Mouse (Mus musculus) neural tube, embryonic 12.5 days (tissue): ENCODE measurements around the gene Psma7. TPM values are rescaled to one million over a fixed set of nuclear protein-coding genes. Genes with fewer than 3 reads are reported as not detected.

Experiments
- ATAC-seq: fragments of 200-750 bp; cut with Nextera tagmentation; 2 replicates; pipeline ENCODE4 v1.8.0; 2017; ENCODE audit warnings: low read depth, mild to moderate bottlenecking, moderate TSS enrichment, moderate library complexity; ENCODE audit not compliant: low FRiP score
- H3K27ac ChIP-seq: fragments of 300-500 bp; sonication (generic); 2 replicates; pipeline ENCODE4 v1.5.1; 2016
- H3K27me3 ChIP-seq: fragments of 300-500 bp; sonication (generic); replicated peaks from 2 replicates; pipeline ENCODE4 v1.6.1; 2016; ENCODE audit warnings: mild to moderate bottlenecking
- H3K36me3 ChIP-seq: fragments of 300-500 bp; sonication (generic); 2 replicates; pipeline ENCODE4 v1.6.1; 2016; ENCODE audit warnings: mild to moderate bottlenecking
- H3K4me1 ChIP-seq: fragments of 300-500 bp; sonication (generic); 2 replicates; pipeline ENCODE4 v1.6.1; 2016
- H3K4me2 ChIP-seq: fragments of 300-500 bp; sonication (generic); replicated peaks from 2 replicates; pipeline ENCODE4 v1.6.1; 2016; ENCODE audit warnings: mild to moderate bottlenecking
- H3K4me3 ChIP-seq: fragments of 300-500 bp; sonication (generic); 2 replicates; pipeline ENCODE4 v1.5.1; 2016
- H3K9ac ChIP-seq: fragments of 300-500 bp; sonication (generic); 2 replicates; pipeline ENCODE4 v1.6.1; 2016; ENCODE audit warnings: mild to moderate bottlenecking
- H3K9me3 ChIP-seq: fragments of 300-500 bp; sonication (generic); 2 replicates; pipeline ENCODE4 v1.6.1; 2016; ENCODE audit warnings: mild to moderate bottlenecking
- WGBS: fragments of 180-500 bp; shearing (Covaris S2); methylation state at CpG from one replicate; pipeline ENCODE4 v1.1.7; 2016; 5-methylcytosine and 5-hydroxymethylcytosine counted together
- polyA plus RNA-seq: library from polyadenylated mRNA; unstranded; fragments of >200 nt; fragmentation: Nextera tagmentation; extraction: Ambion mirVana; gene quantifications from 2 replicates; pipeline ENCODE4 v1.2.1, GENCODE M21; 2016

The Psma7 gene
- polyA plus RNA-seq, 1 experiment from 2014 or later: 702 TPM

GRCm38 (mm10) chr2:180018573-180018972 is 23.7 kb downstream of the Psma7 start:
- H3K27ac ChIP-seq: no peak overlapping the region
- H3K4me3 ChIP-seq: no peak overlapping the region
- no peaks in the 10 kb centered on the region for H3K9me3 ChIP-seq
- H3K27me3 ChIP-seq: peaks cover 30% of the 10 kb centered on the region
- WGBS: 73% methylated on average over 9 of the region's 9 CpGs
- no peak overlapping the region for H3K4me2 ChIP-seq
- H3K36me3 ChIP-seq: no peaks in the 10 kb centered on the region
- no peaks in the 10 kb centered on the region for H3K4me1 ChIP-seq
- no peak overlapping the region for H3K9ac ChIP-seq
- ATAC-seq: no peak

- Histone ChIP-seq H3K4me2 (no peak overlapping the region), H3K4me3 (no peak overlapping the region), H3K4me1 (no peaks in the 10 kb centered on the region), H3K9me3 (no peaks in the 10 kb centered on the region), H3K27ac (no peak overlapping the region), H3K27me3 (peaks cover 21% of the 10 kb centered on the region), H3K9ac (no peak overlapping the region), H3K36me3 (no peaks in the 10 kb centered on the region)
- ATAC-seq: no peak
- WGBS: 80% methylated on average over 4 of the region's 4 CpGs
Measured at GRCm38 (mm10) chr2:180017632-180018031, 24.6 kb downstream of the Psma7 start.

GRCm38 (mm10) chr2:180013686-180014085 is 28.5 kb downstream of the Psma7 start:
- ATAC-seq: no peak
- WGBS: 89% methylated on average over 7 of the region's 7 CpGs
- H3K4me2 ChIP-seq: no peak overlapping the region

GRCm38 (mm10) chr2:180011370-180011769 is 30.9 kb downstream of the Psma7 start:
- no peaks in the 10 kb centered on the region for H3K4me1 ChIP-seq
- no peaks in the 10 kb centered on the region for H3K9me3 ChIP-seq
- 86% methylated on average over 6 of the region's 6 CpGs for WGBS
- H3K4me3 ChIP-seq: no peak overlapping the region
- no peak overlapping the region for H3K27ac ChIP-seq
- no peak overlapping the region for H3K9ac ChIP-seq
- no peak overlapping the region for H3K4me2 ChIP-seq
- ATAC-seq: no peak
- 0 out of 2 replicates have a peak, but pooled peaks cover 2% of the 10 kb centered on the region for H3K27me3 ChIP-seq
- H3K36me3 ChIP-seq: no peaks in the 10 kb centered on the region

More at GRCm38 (mm10) chr2:180013686-180014085, 28.5 kb downstream of the Psma7 start:
- H3K27ac ChIP-seq: no peak overlapping the region
- H3K27me3 ChIP-seq: no peaks in the 10 kb centered on the region
- no peaks in the 10 kb centered on the region for H3K36me3 ChIP-seq
- H3K4me3 ChIP-seq: no peak overlapping the region
- no peak overlapping the region for H3K9ac ChIP-seq
- no peaks in the 10 kb centered on the region for H3K4me1 ChIP-seq
- no peaks in the 10 kb centered on the region for H3K9me3 ChIP-seq

- H3K4me3 ChIP-seq: no peak overlapping the region
- 91% methylated on average over 7 of the region's 7 CpGs for WGBS
- H3K27ac ChIP-seq: no peak overlapping the region
- no peaks in the 10 kb centered on the region for H3K36me3 ChIP-seq
- H3K27me3 ChIP-seq: 0 out of 2 replicates have a peak, but pooled peaks cover 4% of the 10 kb centered on the region
- H3K9me3 ChIP-seq: no peaks in the 10 kb centered on the region
- no peak for ATAC-seq
- H3K9ac ChIP-seq: no peak overlapping the region
- no peaks in the 10 kb centered on the region for H3K4me1 ChIP-seq
- no peak overlapping the region for H3K4me2 ChIP-seq
Measured at GRCm38 (mm10) chr2:180010686-180011085, 31.5 kb downstream of the Psma7 start.

GRCm38 (mm10) chr2:180006352-180007017 is 35.7 kb downstream of the Psma7 start:
- no peak for ATAC-seq

GRCm38 (mm10) chr2:180005656-180006351 is 36.4 kb downstream of the Psma7 start:
- 0 out of 2 replicates have a peak, but pooled peaks cover 4% of the 10 kb centered on the region for H3K27me3 ChIP-seq
- H3K4me2 ChIP-seq: no peak overlapping the region
- no peaks in the 10 kb centered on the region for H3K4me1 ChIP-seq
- H3K36me3 ChIP-seq: no peaks in the 10 kb centered on the region
- WGBS: 71% methylated on average over 5 of the region's 5 CpGs
- ATAC-seq: no peak
- no peak overlapping the region for H3K9ac ChIP-seq
- H3K9me3 ChIP-seq: no peaks in the 10 kb centered on the region
- H3K4me3 ChIP-seq: no peak overlapping the region
- H3K27ac ChIP-seq: no peak overlapping the region

More at GRCm38 (mm10) chr2:180006352-180007017, 35.7 kb downstream of the Psma7 start:
- H3K9ac ChIP-seq: no peak overlapping the region
- no peak overlapping the region for H3K27ac ChIP-seq
- no peaks in the 10 kb centered on the region for H3K36me3 ChIP-seq
- 59% methylated on average over 9 of the region's 9 CpGs for WGBS
- H3K4me3 ChIP-seq: no peak overlapping the region
- H3K4me2 ChIP-seq: no peak overlapping the region
- H3K4me1 ChIP-seq: no peaks in the 10 kb centered on the region
- H3K27me3 ChIP-seq: 0 out of 2 replicates have a peak, but pooled peaks cover 4% of the 10 kb centered on the region
- no peaks in the 10 kb centered on the region for H3K9me3 ChIP-seq

GRCm38 (mm10) chr2:180001635-180002034 is 40.6 kb downstream of the Psma7 start:
- H3K27me3 ChIP-seq: 0 out of 2 replicates have a peak, but pooled peaks cover 4% of the 10 kb centered on the region
- no peak overlapping the region for H3K9ac ChIP-seq
- no peak overlapping the region for H3K4me2 ChIP-seq
- 93% methylated on average over 9 of the region's 9 CpGs for WGBS
- ATAC-seq: no peak
- H3K4me3 ChIP-seq: no peak overlapping the region
- H3K36me3 ChIP-seq: no peaks in the 10 kb centered on the region
- no peaks in the 10 kb centered on the region for H3K4me1 ChIP-seq
- no peak overlapping the region for H3K27ac ChIP-seq
- no peaks in the 10 kb centered on the region for H3K9me3 ChIP-seq

- no peaks in the 10 kb centered on the region for H3K27me3 ChIP-seq
- H3K4me2 ChIP-seq: no peak overlapping the region
- H3K4me3 ChIP-seq: no peak overlapping the region
- H3K9me3 ChIP-seq: no peaks in the 10 kb centered on the region
- H3K4me1 ChIP-seq: no peaks in the 10 kb centered on the region
- ATAC-seq: no peak
- no peak overlapping the region for H3K9ac ChIP-seq
- H3K27ac ChIP-seq: no peak overlapping the region
- WGBS: 79% methylated on average over 4 of the region's 4 CpGs
- no peaks in the 10 kb centered on the region for H3K36me3 ChIP-seq
Measured at GRCm38 (mm10) chr2:179998431-179998830, 43.8 kb downstream of the Psma7 start.

- no peak overlapping the region for H3K27ac ChIP-seq
- no peak overlapping the region for H3K9ac ChIP-seq
- H3K4me3 ChIP-seq: no peak overlapping the region
- H3K4me2 ChIP-seq: no peak overlapping the region
- H3K4me1 ChIP-seq: no peaks in the 10 kb centered on the region
- no peaks in the 10 kb centered on the region for H3K36me3 ChIP-seq
- 86% methylated on average over 5 of the region's 5 CpGs for WGBS
- no peaks in the 10 kb centered on the region for H3K9me3 ChIP-seq
- no peak for ATAC-seq
- H3K27me3 ChIP-seq: no peaks in the 10 kb centered on the region
Measured at GRCm38 (mm10) chr2:179993071-179993470, 49.2 kb downstream of the Psma7 start.

- Histone ChIP-seq H3K9ac (no peak overlapping the region), H3K27me3 (no peaks in the 10 kb centered on the region), H3K36me3 (no peaks in the 10 kb centered on the region), H3K4me1 (no peaks in the 10 kb centered on the region), H3K9me3 (no peaks in the 10 kb centered on the region), H3K4me3 (no peak overlapping the region), H3K4me2 (no peak overlapping the region), H3K27ac (no peak overlapping the region)
- no peak for ATAC-seq
- 19% methylated on average over 1 of the region's 1 CpGs for WGBS
Measured at GRCm38 (mm10) chr2:179989098-179989497, 53.1 kb downstream of the Psma7 start.

- Histone ChIP-seq H3K36me3 (no peaks in the 10 kb centered on the region), H3K27ac (no peak overlapping the region), H3K4me3 (no peak overlapping the region), H3K4me1 (no peaks in the 10 kb centered on the region), H3K4me2 (no peak overlapping the region), H3K9ac (no peak overlapping the region), H3K27me3 (no peaks in the 10 kb centered on the region), H3K9me3 (no peaks in the 10 kb centered on the region)
- 81% methylated on average over 10 of the region's 10 CpGs for WGBS
- no peak for ATAC-seq
Measured at GRCm38 (mm10) chr2:179986437-179987022, 55.7 kb downstream of the Psma7 start.
